ENCODE assay signal across 26 mouse cellular contexts in genomic region chr10:67401409-67401808, GRCm38 (mm10).
A peak's percentile ranks its signal among the peaks of the same experiment; 100 is the strongest.
DNase-seq lines count a peak whose midpoint lies in the region; ATAC-seq and TF ChIP-seq lines count a peak whose summit lies in the region.
"Had no signal": no experiment of that assay in that cellular context is flagged by ENCODE, and none has a peak within 500 bp of the region (broad histone marks: within the 10 kb centered on the region; RNA-seq: fewer than 3 reads in every experiment).

No protein-coding gene starts in this region.

- 34% methylated on average over 6 of the region's 6 CpGs for WGBS in lung, embryonic 14.5 days
- 32% methylated on average over 6 of the region's 6 CpGs for WGBS in embryonic facial prominence, embryonic 10.5 days
- WGBS in intestine, postnatal 0 days, result 58% methylated on average over 6 of the region's 6 CpGs

- H3K27ac ChIP-seq in lung, embryonic 14.5 days (ENCODE audit: low read depth), result no peak overlapping the region
- H3K27ac ChIP-seq in embryonic facial prominence, embryonic 10.5 days (replicated peaks), result no peak overlapping the region
- H3K27ac ChIP-seq in intestine, postnatal 0 days (ENCODE audit: low read depth, low read length), result no peak overlapping the region
- H3K27ac ChIP-seq: embryonic facial prominence, embryonic 13.5 days; forebrain, embryonic 10.5 days; forebrain, embryonic 13.5 days; gastrocnemius, adult 2 months; hindbrain, embryonic 10.5 days; hindbrain, embryonic 13.5 days; intestine, embryonic 15.5 days had no signal

- H3K27me3 ChIP-seq in lung, embryonic 14.5 days (ENCODE audit: insufficient read depth, low read length), result no peaks in the 10 kb centered on the region
- H3K27me3 ChIP-seq in embryonic facial prominence, embryonic 10.5 days (replicated peaks; ENCODE audit: low read depth, poor library complexity, severe bottlenecking), result no peaks in the 10 kb centered on the region
- H3K27me3 ChIP-seq in intestine, postnatal 0 days (replicated peaks; ENCODE audit: control insufficient read depth, insufficient read depth, low read length), result no peaks in the 10 kb centered on the region; the same call in 1 of the 2 replicates
- H3K27me3 ChIP-seq: embryonic facial prominence, embryonic 13.5 days; forebrain, embryonic 13.5 days; hindbrain, embryonic 13.5 days; intestine, embryonic 15.5 days had no signal

- H3K4me1 ChIP-seq in lung, embryonic 14.5 days (ENCODE audit: insufficient read depth), result no peaks in the 10 kb centered on the region
- peaks cover 24% of the 10 kb centered on the region for H3K4me1 ChIP-seq in embryonic facial prominence, embryonic 10.5 days
- no peaks in the 10 kb centered on the region for H3K4me1 ChIP-seq in intestine, postnatal 0 days (replicated peaks; ENCODE audit: control insufficient read depth, insufficient read depth, low read length)
- H3K4me1 ChIP-seq: forebrain, embryonic 13.5 days; hindbrain, embryonic 10.5 days; hindbrain, embryonic 13.5 days; intestine, embryonic 15.5 days had no signal

- no peak for ATAC-seq in lung, embryonic 14.5 days (ENCODE audit: insufficient read depth)
- ATAC-seq in intestine, postnatal 0 days, result no peak
- ATAC-seq: activated CD4-positive, CD25-positive, alpha-beta regulatory T cell, adult 4 months; forebrain, embryonic 13.5 days; forebrain, embryonic 16.5 days; hindbrain, embryonic 16.5 days; intestine, embryonic 15.5 days had no signal

- no peak overlapping the region for H3K4me3 ChIP-seq in lung, embryonic 14.5 days (ENCODE audit: low read depth, low read length)
- H3K4me3 ChIP-seq in embryonic facial prominence, embryonic 10.5 days, result no peak overlapping the region
- no peak overlapping the region for H3K4me3 ChIP-seq in intestine, postnatal 0 days (ENCODE audit: low read depth, low read length)
- H3K4me3 ChIP-seq: embryonic facial prominence, embryonic 13.5 days; forebrain, embryonic 10.5 days; forebrain, embryonic 13.5 days; gastrocnemius, adult 2 months; hindbrain, embryonic 10.5 days; hindbrain, embryonic 13.5 days; intestine, embryonic 15.5 days had no signal

- H3K9me3 ChIP-seq in lung, embryonic 14.5 days (ENCODE audit: low read depth, low read length), result no peaks in the 10 kb centered on the region
- no peaks in the 10 kb centered on the region for H3K9me3 ChIP-seq in embryonic facial prominence, embryonic 10.5 days
- no peaks in the 10 kb centered on the region for H3K9me3 ChIP-seq in intestine, postnatal 0 days (ENCODE audit: control insufficient read depth)
- H3K9me3 ChIP-seq: embryonic facial prominence, embryonic 13.5 days; forebrain, embryonic 10.5 days; forebrain, embryonic 13.5 days; hindbrain, embryonic 10.5 days; hindbrain, embryonic 13.5 days; intestine, embryonic 15.5 days had no signal

- TF ChIP-seq CTCF in lung, embryonic 14.5 days (IDR thresholded peaks at IDR 0.05; ENCODE audit: low read depth), result no peak
- no peak for TF ChIP-seq CTCF in intestine, postnatal 0 days (IDR thresholded peaks at IDR 0.05; ENCODE audit: low read depth)

- no peak overlapping the region for H3K4me2 ChIP-seq in lung, embryonic 14.5 days
- H3K4me2 ChIP-seq in intestine, postnatal 0 days (replicated peaks; ENCODE audit: low read depth), result no peak overlapping the region
- H3K4me2 ChIP-seq: embryonic facial prominence, embryonic 13.5 days; forebrain, embryonic 13.5 days; heart, embryonic 11.5 days; hindbrain, embryonic 13.5 days; intestine, embryonic 15.5 days had no signal

- H3K36me3 ChIP-seq in lung, embryonic 14.5 days (ENCODE audit: insufficient read depth), result no peaks in the 10 kb centered on the region
- H3K36me3 ChIP-seq in embryonic facial prominence, embryonic 10.5 days (replicated peaks), result no peaks in the 10 kb centered on the region
- no peaks in the 10 kb centered on the region for H3K36me3 ChIP-seq in intestine, postnatal 0 days (ENCODE audit: control insufficient read depth, insufficient read depth)
- H3K36me3 ChIP-seq: embryonic facial prominence, embryonic 13.5 days; forebrain, embryonic 10.5 days; hindbrain, embryonic 10.5 days; hindbrain, embryonic 13.5 days; intestine, embryonic 15.5 days had no signal

- DNase-seq in lung, embryonic 14.5 days, result peak; percentile 4
- DNase-seq in lung, postnatal 36 days, result no peak
- peak; percentile 67 for DNase-seq in embryo, embryonic 10.5 days (ENCODE audit: low spot score)
- peak; percentile 58 for DNase-seq in embryonic facial prominence, embryonic 10.5 days (ENCODE audit: low spot score)
- DNase-seq in testis, postnatal 14 days (ENCODE audit: low spot score), result no peak
- DNase-seq in retina, embryonic 14.5 days (ENCODE audit: low spot score), result no peak
- DNase-seq: adrenal gland, adult 8-10 months; adrenal gland, postnatal 25 days; cerebellum, adult 11-12 months; cerebellum, adult 8-10 months; cerebellum, postnatal 10 days; cerebellum, postnatal 36 days; gastrocnemius, adult 2 months; gastrocnemius, postnatal 14 days; heart, adult 11 months had no signal

- no peak overlapping the region for H3K9ac ChIP-seq in lung, embryonic 14.5 days
- no peak overlapping the region for H3K9ac ChIP-seq in intestine, postnatal 0 days (ENCODE audit: low read depth, low read length)
- H3K9ac ChIP-seq: embryonic facial prominence, embryonic 13.5 days; forebrain, embryonic 13.5 days; hindbrain, embryonic 13.5 days; intestine, embryonic 15.5 days had no signal

Comparison
In these comparisons a context has a peak if more than half of its experiments do, and no peak if none do; other contexts are left out.
1. DNase-seq: peak in lung, embryonic 14.5 days (single experiment), embryo, embryonic 10.5 days (single experiment) and embryonic facial prominence, embryonic 10.5 days (single experiment); none in lung, postnatal 36 days (single experiment), testis, postnatal 14 days (single experiment) and retina, embryonic 14.5 days (single experiment).